Mouse (Mus musculus) erythroblast, embryonic 14.5 days (primary cell): ENCODE results near the gene Psmb3. TPM values are rescaled to one million over a fixed set of nuclear protein-coding genes. Genes with fewer than 3 reads are reported as not detected.

Source experiments
- H3K27me3 ChIP-seq: 2 replicates; pipeline ENCODE4 v1.6.1; 2012; ENCODE audit warnings: inconsistent platforms; ENCODE audit not compliant: control insufficient read depth
- H3K36me3 ChIP-seq: 2 replicates; pipeline ENCODE4 v1.6.1; 2012; ENCODE audit warnings: mild to moderate bottlenecking, inconsistent platforms; ENCODE audit not compliant: control insufficient read depth
- H3K4me1 ChIP-seq: 2 replicates; pipeline ENCODE4 v1.6.1; 2012; ENCODE audit warnings: inconsistent platforms; ENCODE audit not compliant: control insufficient read depth
- H3K4me3 ChIP-seq: replicated peaks from 2 replicates; pipeline ENCODE3; 2012; ENCODE audit warnings: moderate library complexity, mild to moderate bottlenecking, inconsistent platforms
- H3K9me3 ChIP-seq: 2 replicates; pipeline ENCODE4 v1.6.1; 2012; ENCODE audit warnings: low read length, inconsistent platforms, mixed read lengths; ENCODE audit not compliant: control insufficient read depth
- GATA1 ChIP-seq: IDR thresholded peaks from 2 replicates; pipeline ENCODE4 v1.6.1; 2012; ENCODE audit warnings: low read length, inconsistent platforms, mixed read lengths
- TAL1 ChIP-seq: IDR thresholded peaks from 3 replicates; pipeline ENCODE4 v1.6.1; 2012; ENCODE audit warnings: low read length, inconsistent platforms, mixed read lengths
- polyA plus RNA-seq: library from polyadenylated mRNA; stranded (reverse); fragments of >175 nt; gene quantifications from 2 replicates; pipeline ENCODE4 v1.2.3, GENCODE M21; 2012

The Psmb3 gene
- polyA plus RNA-seq, 1 experiment, result 2.3 TPM

DNA sequence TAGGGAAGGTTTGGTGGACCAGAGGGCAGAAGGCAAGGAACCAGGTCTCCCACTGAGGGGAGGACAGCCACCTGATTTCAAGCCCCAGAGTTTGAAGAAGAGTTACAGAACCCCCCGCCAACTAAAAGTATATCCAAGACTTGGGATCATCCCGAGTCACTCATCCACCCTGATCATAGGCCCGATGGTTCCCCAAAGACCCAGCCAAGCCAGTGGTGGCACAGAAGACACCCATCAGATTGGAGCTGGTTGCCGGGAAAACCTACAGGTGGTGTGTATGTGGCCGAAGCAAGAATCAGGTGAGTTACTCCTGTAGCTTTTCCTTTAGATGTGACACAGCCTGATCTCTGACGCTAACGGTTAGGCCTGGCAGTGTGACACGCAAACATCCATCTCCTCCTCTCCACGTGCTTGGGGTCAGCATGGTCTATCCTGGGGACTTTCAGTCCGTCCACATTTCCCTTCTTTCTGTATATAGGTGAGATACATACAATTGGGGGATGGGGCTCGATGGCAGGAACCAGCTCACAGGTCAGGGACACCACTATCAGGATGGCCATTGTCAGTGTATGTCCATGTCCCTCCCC lies 16.8 kb upstream of the Psmb3 start:
- Histone ChIP-seq H3K4me1 (peaks cover 6% of the 10 kb centered on the region), H3K4me3 (no peak overlapping the region), H3K27me3 (peaks cover 26% of the 10 kb centered on the region), H3K9me3 (no peaks in the 10 kb centered on the region), H3K36me3 (peaks cover 2% of the 10 kb centered on the region; the same call in 1 of the 2 replicates)
- TF ChIP-seq TAL1, result no peak

DNA sequence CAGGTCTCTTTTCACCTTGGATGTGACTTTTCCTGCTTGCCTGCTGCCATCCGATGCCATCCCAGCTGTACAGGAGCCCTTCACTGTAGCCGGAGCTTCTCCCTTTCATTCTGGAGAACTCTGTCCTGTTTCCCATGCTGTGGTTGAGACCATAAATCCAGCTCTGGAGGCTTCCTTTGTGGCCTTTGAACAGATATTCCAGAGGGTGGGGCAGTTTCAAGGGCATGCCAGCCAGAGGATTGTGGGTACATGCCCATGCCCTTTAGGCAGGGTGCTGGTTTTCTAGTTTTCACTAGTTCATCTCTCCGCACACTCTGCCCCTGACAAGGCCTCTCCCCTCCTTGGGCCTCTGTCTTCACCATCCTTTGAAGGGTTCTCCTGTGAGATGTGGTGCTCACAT lies 16.1 kb upstream of the Psmb3 start:
- H3K4me1 ChIP-seq, result peaks cover 6% of the 10 kb centered on the region
- peaks cover 4% of the 10 kb centered on the region; the same call in 1 of the 2 replicates for H3K36me3 ChIP-seq
- no peak overlapping the region for H3K4me3 ChIP-seq
- peaks cover 26% of the 10 kb centered on the region for H3K27me3 ChIP-seq
- TF ChIP-seq GATA1 (no peak), TAL1 (no peak)
- no peaks in the 10 kb centered on the region for H3K9me3 ChIP-seq

DNA sequence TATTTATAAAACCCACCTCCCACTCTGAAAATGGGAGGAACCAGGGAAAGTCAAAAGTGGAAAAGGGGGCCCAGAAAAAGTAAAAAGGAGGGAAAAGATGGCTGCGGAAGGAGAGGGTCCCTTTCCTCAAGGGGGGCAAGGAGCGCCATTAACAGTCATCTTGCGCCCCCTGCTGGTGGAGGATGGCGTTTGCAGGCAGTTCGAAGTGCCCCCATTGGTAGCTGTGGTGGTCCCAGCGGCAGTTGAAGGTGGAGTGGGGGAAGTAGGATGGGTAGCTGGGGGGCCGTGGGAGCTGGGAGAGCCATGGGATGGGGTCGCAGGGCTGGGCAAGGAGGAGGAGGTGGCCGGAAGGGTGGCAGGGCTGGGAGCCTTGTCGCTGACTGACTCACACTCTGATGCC lies 13.3 kb upstream of the Psmb3 start:
- Histone ChIP-seq H3K27me3 (peaks cover 19% of the 10 kb centered on the region), H3K4me3 (no peak overlapping the region), H3K9me3 (no peaks in the 10 kb centered on the region), H3K4me1 (peaks cover 6% of the 10 kb centered on the region), H3K36me3 (peaks cover 6% of the 10 kb centered on the region; the same call in 1 of the 2 replicates)
- TF ChIP-seq TAL1, result no peak

DNA sequence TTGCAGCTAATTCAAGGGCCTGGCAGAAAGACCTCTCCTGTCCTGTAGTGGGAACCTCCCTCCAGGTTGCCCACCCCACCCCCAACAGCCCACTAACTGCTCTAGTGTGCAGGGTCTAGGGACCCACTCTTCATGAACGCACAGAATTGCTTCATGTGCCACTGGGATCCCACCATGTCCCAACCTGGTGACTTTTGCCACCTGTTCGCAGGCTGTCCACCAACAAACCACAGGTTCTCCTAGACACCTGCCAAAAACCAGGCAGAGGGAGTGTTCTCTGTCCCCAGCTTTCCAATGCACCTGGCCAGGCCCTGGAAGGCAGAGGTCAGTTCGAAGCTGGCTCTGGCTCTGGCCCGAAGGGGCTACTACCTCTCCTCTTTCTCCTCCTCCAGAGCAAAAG lies 8.8 kb upstream of the Psmb3 start:
- TF ChIP-seq GATA1, result no peak
- TF ChIP-seq TAL1, result no peak
- Histone ChIP-seq H3K36me3 (peaks cover 6% of the 10 kb centered on the region; the same call in 1 of the 2 replicates), H3K4me3 (no peak overlapping the region), H3K9me3 (no peaks in the 10 kb centered on the region), H3K4me1 (peaks cover 13% of the 10 kb centered on the region), H3K27me3 (peaks cover 31% of the 10 kb centered on the region)

DNA sequence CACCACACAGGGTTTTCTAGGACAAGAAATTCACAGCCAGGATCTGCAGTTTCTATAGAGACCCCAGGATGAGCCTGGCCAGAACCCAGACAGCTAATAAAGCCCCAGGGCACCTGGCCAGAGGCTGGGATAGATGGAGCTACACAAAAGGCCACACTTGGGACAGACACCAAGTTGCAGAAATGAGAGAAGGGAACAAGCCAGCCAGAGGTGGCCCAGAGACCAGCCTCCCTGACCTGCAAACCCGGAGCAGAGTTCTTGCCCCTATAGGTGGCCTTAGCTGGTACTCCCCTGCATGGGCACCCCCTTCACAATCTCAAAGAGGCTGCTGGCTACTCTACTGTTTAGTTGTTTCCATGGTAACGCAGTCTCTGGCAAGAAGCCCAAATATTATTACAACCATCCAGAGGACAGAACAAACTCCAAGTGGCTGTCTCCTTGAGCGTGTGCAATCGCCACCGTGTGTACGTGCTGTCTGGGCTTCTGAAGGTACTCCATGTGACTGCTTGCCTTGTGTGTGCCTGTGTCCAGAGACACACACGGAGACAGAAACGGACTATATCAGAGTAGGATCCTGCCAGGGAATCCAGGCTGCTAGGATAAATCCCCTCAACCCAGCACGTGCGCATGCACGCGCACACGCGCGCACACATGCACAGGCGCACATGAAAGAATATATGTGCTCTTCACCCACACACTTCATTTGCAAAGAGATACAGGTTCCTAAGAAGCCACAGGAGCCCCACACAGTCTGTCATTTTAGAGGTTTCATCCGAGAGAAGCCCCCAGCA lies 8.1 kb upstream of the Psmb3 start:
- Histone ChIP-seq H3K4me1 (peaks cover 19% of the 10 kb centered on the region), H3K36me3 (peaks cover 6% of the 10 kb centered on the region; the same call in 1 of the 2 replicates), H3K4me3 (no peak overlapping the region), H3K9me3 (peaks cover 3% of the 10 kb centered on the region; the same call in 1 of the 2 replicates), H3K27me3 (peaks cover 38% of the 10 kb centered on the region)
- no peak for TF ChIP-seq GATA1
- TF ChIP-seq TAL1, result no peak

DNA sequence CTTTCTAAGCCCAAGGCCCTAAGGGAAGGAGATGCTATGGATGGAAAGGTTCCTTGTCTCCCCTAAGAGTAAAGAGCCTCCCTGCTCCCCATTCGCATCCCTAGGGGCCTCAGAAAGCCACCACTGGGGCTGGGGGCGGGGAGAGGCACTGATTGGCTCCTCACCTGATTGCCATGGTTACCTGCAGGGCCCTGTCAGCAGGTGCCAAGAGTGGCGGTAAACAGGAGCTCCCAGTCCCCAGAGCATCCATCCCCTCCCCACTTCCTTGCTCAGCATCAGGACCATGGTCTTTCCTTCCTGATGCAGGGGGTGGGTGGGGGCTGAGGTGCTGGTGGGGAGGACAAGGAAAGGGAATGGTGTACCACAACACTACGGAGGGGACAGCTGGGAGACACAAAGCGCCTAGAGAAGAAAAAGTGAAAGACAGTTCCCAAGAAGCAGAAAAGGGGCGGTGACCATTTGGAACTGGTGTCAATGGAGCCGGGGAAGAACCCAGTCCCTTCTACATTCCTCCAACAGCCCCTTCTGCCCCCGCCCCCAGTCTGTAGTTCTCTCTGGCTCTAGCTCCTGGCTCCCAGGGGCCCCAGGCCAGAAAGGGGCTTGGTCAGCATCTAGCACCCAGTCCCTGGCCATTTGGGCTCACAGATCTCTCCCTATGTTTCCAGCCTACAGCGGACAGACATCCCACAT lies 7.3 kb upstream of the Psmb3 start:
- Histone ChIP-seq H3K27me3 (peaks cover 45% of the 10 kb centered on the region), H3K4me1 (peaks cover 26% of the 10 kb centered on the region), H3K36me3 (peaks cover 4% of the 10 kb centered on the region; the same call in 1 of the 2 replicates), H3K9me3 (peaks cover 6% of the 10 kb centered on the region; the same call in 1 of the 2 replicates), H3K4me3 (no peak overlapping the region)
- no peak for TF ChIP-seq TAL1
- TF ChIP-seq GATA1, result no peak

DNA sequence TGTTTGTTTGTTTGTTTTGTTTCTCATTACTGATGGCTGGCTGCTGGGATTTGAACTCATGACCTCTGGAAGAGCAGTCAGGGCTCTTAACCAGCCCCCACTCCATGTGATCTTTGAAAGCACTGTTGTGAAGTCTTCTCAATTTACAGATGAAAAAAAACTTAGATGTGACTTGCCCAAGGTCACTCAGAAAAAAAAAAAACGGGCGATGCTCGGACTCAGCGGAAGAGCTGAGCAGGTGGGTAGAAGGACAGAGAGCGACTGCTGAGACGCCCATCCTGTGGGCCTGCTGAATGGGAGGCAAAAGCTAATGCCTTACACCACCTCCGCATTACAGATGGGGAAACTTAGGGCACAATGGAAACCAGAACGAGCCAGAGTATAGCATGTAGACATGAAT lies 6.5 kb upstream of the Psmb3 start:
- Histone ChIP-seq H3K4me1 (peaks cover 31% of the 10 kb centered on the region), H3K27me3 (peaks cover 53% of the 10 kb centered on the region), H3K9me3 (peaks cover 7% of the 10 kb centered on the region; the same call in 1 of the 2 replicates), H3K36me3 (peaks cover 2% of the 10 kb centered on the region; the same call in 1 of the 2 replicates), H3K4me3 (no peak overlapping the region)
- TF ChIP-seq GATA1 (no peak), TAL1 (no peak)

DNA sequence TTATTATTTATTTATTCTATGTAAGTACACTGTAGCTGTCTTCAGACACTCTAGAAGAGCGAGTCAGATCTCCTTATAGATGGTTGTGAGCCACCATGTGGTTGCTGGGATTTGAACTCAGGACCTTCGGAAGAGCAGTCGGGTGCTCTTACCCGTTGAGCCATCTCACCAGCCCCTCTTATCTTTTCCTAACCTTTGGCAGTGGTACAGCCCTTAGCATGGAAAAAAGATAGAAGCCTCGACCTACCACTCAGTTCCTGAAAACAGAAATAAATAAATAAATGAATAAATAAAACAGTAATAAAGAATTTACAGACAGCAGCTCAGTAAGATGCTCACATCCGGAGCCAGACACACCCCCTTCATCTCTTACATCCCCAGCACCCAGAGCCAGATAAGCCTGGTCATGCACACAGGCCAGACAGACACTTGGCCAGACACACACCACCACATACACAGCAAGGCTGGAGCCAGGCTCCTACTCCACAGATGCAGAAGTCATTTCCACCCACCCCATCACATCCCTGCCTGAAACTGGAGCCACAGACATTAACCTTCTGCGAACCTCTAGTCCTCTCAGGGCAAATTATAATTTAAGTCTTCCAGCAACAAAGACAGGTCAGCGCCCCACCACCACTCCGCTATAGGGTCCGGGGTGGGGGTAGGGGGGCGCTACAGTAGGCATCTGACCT lies 5.9 kb upstream of the Psmb3 start:
- Histone ChIP-seq H3K4me1 (peaks cover 38% of the 10 kb centered on the region), H3K4me3 (no peak overlapping the region), H3K27me3 (peaks cover 60% of the 10 kb centered on the region), H3K36me3 (peaks cover 2% of the 10 kb centered on the region; the same call in 1 of the 2 replicates), H3K9me3 (peaks cover 7% of the 10 kb centered on the region; the same call in 1 of the 2 replicates)
- no peak for TF ChIP-seq GATA1
- TF ChIP-seq TAL1, result no peak
